Mouse (Mus musculus) liver, postnatal 0 days (tissue): ENCODE data around the gene Akt1s1. TPM values are rescaled to one million over a fixed set of nuclear protein-coding genes. Genes with fewer than 3 reads are reported as not detected.

Experiments used
- ATAC-seq: fragments of 200-750 bp; cut with Nextera tagmentation; 2 replicates; pipeline ENCODE4 v1.8.0; 2017; ENCODE audit warnings: mild to moderate bottlenecking, moderate library complexity
- DNase-seq: peaks from one replicate; pipeline ENCODE4 v3.0.0-alpha.2; 2016
- H3K27ac ChIP-seq: fragments of 300-500 bp; sonication (generic); 2 replicates; pipeline ENCODE4 v1.5.1; 2014; ENCODE audit warnings: antibody characterized with exemption, moderate library complexity, mild to moderate bottlenecking, low read depth
- H3K27me3 ChIP-seq: fragments of 300-500 bp; sonication (generic); 2 replicates; pipeline ENCODE4 v1.6.1; 2014; ENCODE audit warnings: low read length, control low read depth, mixed read lengths; ENCODE audit not compliant: insufficient read depth
- H3K36me3 ChIP-seq: fragments of 300-500 bp; sonication (generic); replicated peaks from 2 replicates; pipeline ENCODE4 v1.6.1; 2014; ENCODE audit warnings: mild to moderate bottlenecking, control low read depth, low read length, moderate library complexity, mixed read lengths; ENCODE audit not compliant: insufficient read depth
- H3K4me1 ChIP-seq: fragments of 300-500 bp; sonication (generic); 2 replicates; pipeline ENCODE4 v1.6.1; 2014; ENCODE audit warnings: antibody characterized with exemption, mild to moderate bottlenecking, control low read depth; ENCODE audit not compliant: insufficient read depth
- H3K4me2 ChIP-seq: fragments of 300-500 bp; sonication (generic); 2 replicates; pipeline ENCODE4 v1.6.1; 2014; ENCODE audit warnings: low read depth, mild to moderate bottlenecking, low read length, moderate library complexity, mixed read lengths
- H3K4me3 ChIP-seq: fragments of 300-500 bp; sonication (generic); 2 replicates; pipeline ENCODE4 v1.5.1; 2014; ENCODE audit warnings: low read depth, low read length
- H3K9ac ChIP-seq: fragments of 300-500 bp; sonication (generic); replicated peaks from 2 replicates; pipeline ENCODE4 v1.6.1; 2014; ENCODE audit warnings: mild to moderate bottlenecking, moderate library complexity
- H3K9me3 ChIP-seq: fragments of 300-500 bp; sonication (generic); 2 replicates; pipeline ENCODE4 v1.6.1; 2016; ENCODE audit warnings: mild to moderate bottlenecking, control low read depth, low read length, mixed read lengths
- CTCF ChIP-seq: sonication (generic); IDR thresholded peaks from 2 replicates; pipeline ENCODE4 v1.5.1; 2016; ENCODE audit warnings: antibody characterized with exemption, low read depth
- EP300 ChIP-seq: IDR thresholded peaks from 2 replicates; pipeline ENCODE4 v1.6.1; 2016; ENCODE audit warnings: antibody characterized with exemption, low read depth, mild to moderate bottlenecking
- WGBS: fragments of 180-500 bp; shearing (Covaris S2); extraction: QIAGEN DNeasy Blood & Tissue Kit; methylation state at CpG from one replicate; pipeline ENCODE4 v1.1.7; 2014; ENCODE audit not compliant: insufficient replicate concordance; 5-methylcytosine and 5-hydroxymethylcytosine counted together
- polyA plus RNA-seq: library from polyadenylated mRNA; unstranded; fragments of >200 nt; fragmentation: Nextera tagmentation; extraction: Ambion mirVana; gene quantifications from 2 replicates; pipeline ENCODE4 v1.2.1, GENCODE M21; 2015

The Akt1s1 gene
- polyA plus RNA-seq, 1 experiment from 2014 or later, result 38.6 TPM

- Histone ChIP-seq H3K9ac (peak within 1 kb of the TSS; percentile 96), H3K4me2 (peak within 1 kb of the TSS; percentile 86), H3K27ac (peak within 1 kb of the TSS; percentile 98), H3K9me3 (no peaks in the 10 kb centered on the region), H3K36me3 (peaks cover 15% of the 10 kb centered on the region), H3K4me3 (peak within 1 kb of the TSS; percentile 86), H3K27me3 (no peaks in the 10 kb centered on the region), H3K4me1 (peaks cover 48% of the 10 kb centered on the region)
- WGBS, result 5% methylated on average over 52 of the region's 57 CpGs
- ATAC-seq (peak; percentile 37), DNase-seq (peak; percentile 83)
- TF ChIP-seq EP300 (no peak), CTCF (no peak)
Measured at GRCm38 (mm10) chr7:44816470-44817021, 32.2 kb upstream of the Akt1s1 start, which contains the start of gene Atf5. Gene Atf5 (minus strand): TSS chr7:44816658.

- ATAC-seq, result no peak
Measured at GRCm38 (mm10) chr7:44817441-44817840, 31.4 kb upstream of the Akt1s1 start.

GRCm38 (mm10) chr7:44818164-44818563 is 30.6 kb upstream of the Akt1s1 start:
- WGBS, result 25% methylated on average over 2 of the region's 2 CpGs
- peak overlapping the region; percentile 96 for H3K9ac ChIP-seq
- H3K4me1 ChIP-seq, result peaks cover 51% of the 10 kb centered on the region
- TF ChIP-seq EP300 (no peak), CTCF (peak; percentile 48)
- H3K9me3 ChIP-seq, result no peaks in the 10 kb centered on the region
- DNase-seq, result peak; percentile 20
- no peak for ATAC-seq
- peak overlapping the region; percentile 86 for H3K4me2 ChIP-seq
- peaks cover 6% of the 10 kb centered on the region; the same call in 1 of the 2 replicates for H3K36me3 ChIP-seq
- no peaks in the 10 kb centered on the region for H3K27me3 ChIP-seq
- peak overlapping the region; percentile 86 for H3K4me3 ChIP-seq
- peak overlapping the region; percentile 98 for H3K27ac ChIP-seq

More at GRCm38 (mm10) chr7:44817441-44817840, 31.4 kb upstream of the Akt1s1 start:
- Histone ChIP-seq H3K27me3 (no peaks in the 10 kb centered on the region), H3K4me3 (peak overlapping the region; percentile 86), H3K4me1 (peaks cover 51% of the 10 kb centered on the region), H3K9ac (peak overlapping the region; percentile 96), H3K4me2 (peak overlapping the region; percentile 86), H3K36me3 (peaks cover 10% of the 10 kb centered on the region; the same call in 1 of the 2 replicates), H3K9me3 (no peaks in the 10 kb centered on the region), H3K27ac (peak overlapping the region; percentile 98)
- peak; percentile 10 for DNase-seq
- WGBS, result 20% methylated on average over 3 of the region's 3 CpGs
- TF ChIP-seq CTCF, result no peak
- TF ChIP-seq EP300, result no peak

- H3K27me3 ChIP-seq, result no peaks in the 10 kb centered on the region
- peaks cover 4% of the 10 kb centered on the region; the same call in 1 of the 2 replicates for H3K36me3 ChIP-seq
- peaks cover 51% of the 10 kb centered on the region for H3K4me1 ChIP-seq
- DNase-seq (peak; percentile 80), ATAC-seq (no peak)
- peak; percentile 72; the same call in 1 of the 2 replicates for TF ChIP-seq EP300
- no peak for TF ChIP-seq CTCF
- H3K27ac ChIP-seq, result peak overlapping the region; percentile 98
- WGBS, result 36% methylated on average over 6 of the region's 6 CpGs
- peak overlapping the region; percentile 58 for H3K9ac ChIP-seq
- peak overlapping the region; percentile 86 for H3K4me2 ChIP-seq
- no peaks in the 10 kb centered on the region for H3K9me3 ChIP-seq
- H3K4me3 ChIP-seq, result peak overlapping the region; percentile 86
Measured at GRCm38 (mm10) chr7:44818751-44819235, 30.0 kb upstream of the Akt1s1 start.

- H3K9me3 ChIP-seq, result no peaks in the 10 kb centered on the region
- peak overlapping the region; percentile 86 for H3K4me2 ChIP-seq
- 75% methylated on average over 2 of the region's 2 CpGs for WGBS
- peaks cover 51% of the 10 kb centered on the region for H3K4me1 ChIP-seq
- H3K36me3 ChIP-seq, result peaks cover 4% of the 10 kb centered on the region; the same call in 1 of the 2 replicates
- peak overlapping the region; percentile 58 for H3K9ac ChIP-seq
- peak overlapping the region; percentile 98 for H3K27ac ChIP-seq
- ATAC-seq (no peak), DNase-seq (peak; percentile 12)
- H3K4me3 ChIP-seq, result peak overlapping the region; percentile 86; the same call in 1 of the 2 replicates
- H3K27me3 ChIP-seq, result no peaks in the 10 kb centered on the region
- TF ChIP-seq EP300, result no peak
- TF ChIP-seq CTCF, result no peak
Measured at GRCm38 (mm10) chr7:44819391-44819790, 29.4 kb upstream of the Akt1s1 start.

- ATAC-seq (peak; percentile 52), DNase-seq (peak; percentile 74)
- no peaks in the 10 kb centered on the region for H3K27me3 ChIP-seq
- peak overlapping the region; percentile 86 for H3K4me2 ChIP-seq
- peak overlapping the region; percentile 98 for H3K27ac ChIP-seq
- peak overlapping the region; percentile 58 for H3K9ac ChIP-seq
- no peak for TF ChIP-seq CTCF
- peak; percentile 82 for TF ChIP-seq EP300
- H3K4me1 ChIP-seq, result peaks cover 50% of the 10 kb centered on the region
- 33% methylated on average over 5 of the region's 5 CpGs for WGBS
- H3K36me3 ChIP-seq, result peaks cover under 1% of the 10 kb centered on the region; the same call in 1 of the 2 replicates
- no peaks in the 10 kb centered on the region for H3K9me3 ChIP-seq
- H3K4me3 ChIP-seq, result no peak overlapping the region
Measured at GRCm38 (mm10) chr7:44819863-44820262, 28.9 kb upstream of the Akt1s1 start.
